Mouse (Mus musculus): ENCODE results near the gene Eif4e1b. TPM values are rescaled to one million over a fixed set of nuclear protein-coding genes. Genes with fewer than 3 reads are reported as not detected.

The Eif4e1b gene
- polyA plus RNA-seq (2017; shearing (Covaris generic)): not detected

DNA sequence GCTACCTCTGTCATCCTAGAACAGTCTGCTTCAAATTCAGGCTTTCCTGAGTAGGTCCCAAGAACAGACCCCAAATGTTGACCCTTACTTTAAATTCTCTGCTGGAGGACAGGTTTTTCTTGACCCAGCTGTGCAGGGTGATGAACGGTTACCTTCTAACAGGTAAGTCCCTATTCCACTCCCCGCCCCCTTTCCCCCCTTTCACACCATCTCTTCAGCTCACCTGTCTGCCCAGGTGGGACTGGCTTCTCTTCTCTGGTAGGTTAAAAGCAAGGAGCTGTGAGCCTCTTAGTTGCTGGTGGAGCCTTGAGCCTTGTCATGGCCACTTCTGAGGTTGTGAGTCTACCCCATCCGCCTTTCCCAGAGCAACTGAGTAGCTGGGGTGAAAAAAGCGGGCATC, at the start of gene Eif4e1b:
Eif4e1b (plus strand) TSS at position 301 of the 400 bp plus-strand sequence.
- ATAC-seq: no peak

DNA sequence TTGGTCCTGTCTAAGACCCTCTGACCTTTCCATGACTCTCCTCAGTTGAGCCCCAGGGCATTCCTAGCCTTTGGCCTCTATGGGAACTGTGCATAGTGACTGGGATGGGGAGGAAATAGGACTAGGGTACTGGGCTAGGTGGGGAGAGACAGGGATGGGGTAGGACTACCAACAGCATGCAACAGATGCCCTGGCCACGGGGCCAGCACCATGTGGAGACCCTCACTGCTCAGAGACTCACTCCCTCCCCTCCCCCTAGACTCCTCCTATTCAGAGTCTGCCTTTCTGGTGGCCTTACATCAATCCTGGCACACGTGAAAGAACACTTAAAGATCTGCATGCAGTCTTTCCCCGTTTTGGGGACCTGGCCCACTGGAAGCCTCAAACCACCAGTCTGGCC, 46.9 kb upstream of the Eif4e1b start:
- no peak for ATAC-seq

DNA sequence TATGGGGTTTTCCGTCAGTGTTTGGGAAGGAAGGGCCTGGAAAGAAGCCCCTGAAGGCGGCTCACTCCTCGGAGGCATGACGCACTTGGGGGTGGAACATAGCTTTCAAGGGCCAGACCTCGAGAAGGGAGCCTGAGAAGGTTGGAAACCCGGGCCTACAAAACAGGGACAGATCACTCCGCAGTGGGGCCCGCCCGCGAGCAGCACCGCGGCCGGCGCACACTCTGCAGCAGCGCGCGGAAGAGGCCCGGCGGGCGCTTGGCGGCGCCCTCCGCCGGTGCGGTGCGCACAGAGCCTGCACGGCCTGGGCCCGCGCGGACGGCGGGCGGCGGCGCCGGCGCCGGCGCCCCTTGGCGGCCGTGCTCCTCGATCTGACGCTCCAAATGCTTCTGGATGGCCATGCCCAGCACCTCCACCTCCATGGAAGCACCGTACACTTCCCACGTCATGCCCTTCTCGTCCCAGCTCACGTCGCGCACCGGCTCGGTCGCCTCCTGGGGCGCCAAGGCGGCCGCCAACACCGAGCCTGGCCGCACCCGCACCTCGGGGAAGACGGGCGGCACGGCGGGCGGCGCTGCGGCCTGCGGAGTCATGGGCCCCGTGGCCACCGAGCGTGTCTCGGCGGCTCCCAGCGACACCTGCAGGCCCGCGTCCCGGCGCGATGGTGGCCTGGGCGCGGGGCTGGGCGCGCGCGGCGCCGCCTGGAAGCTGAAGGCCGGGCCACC, 46.1 kb upstream of the Eif4e1b start:
- no peak for ATAC-seq

GRCm38 (mm10) chr13:54738213-54738601, 45.6 kb upstream of the Eif4e1b start:
- no peak for ATAC-seq

DNA sequence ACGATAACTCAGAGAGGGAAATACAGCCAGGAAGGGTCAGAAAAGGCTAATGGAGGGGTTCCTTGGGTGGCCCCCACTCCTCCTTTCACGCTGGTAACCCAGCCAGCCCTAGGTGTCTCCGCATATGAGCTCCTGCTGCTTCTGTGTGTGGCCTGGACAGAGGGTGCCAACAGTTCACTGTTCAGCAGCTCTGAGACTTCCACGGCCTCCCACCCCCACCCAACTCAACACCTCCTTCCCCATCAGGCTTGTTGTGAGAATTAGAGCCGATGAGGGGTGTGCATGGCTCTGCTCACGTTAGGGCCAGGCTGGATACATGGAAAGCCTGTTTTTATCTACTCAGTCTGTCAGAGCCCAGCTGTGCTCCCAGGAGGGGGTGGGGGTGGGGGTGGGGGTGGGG, 37.7 kb upstream of the Eif4e1b start:
- ATAC-seq: no peak

GRCm38 (mm10) chr13:54746896-54747295, 36.9 kb upstream of the Eif4e1b start:
- no peak for ATAC-seq

- no peak for ATAC-seq
Observed at GRCm38 (mm10) chr13:54748190-54748589, 35.6 kb upstream of the Eif4e1b start.

- ATAC-seq: no peak
Observed at GRCm38 (mm10) chr13:54748721-54749060, 35.1 kb upstream of the Eif4e1b start.

DNA sequence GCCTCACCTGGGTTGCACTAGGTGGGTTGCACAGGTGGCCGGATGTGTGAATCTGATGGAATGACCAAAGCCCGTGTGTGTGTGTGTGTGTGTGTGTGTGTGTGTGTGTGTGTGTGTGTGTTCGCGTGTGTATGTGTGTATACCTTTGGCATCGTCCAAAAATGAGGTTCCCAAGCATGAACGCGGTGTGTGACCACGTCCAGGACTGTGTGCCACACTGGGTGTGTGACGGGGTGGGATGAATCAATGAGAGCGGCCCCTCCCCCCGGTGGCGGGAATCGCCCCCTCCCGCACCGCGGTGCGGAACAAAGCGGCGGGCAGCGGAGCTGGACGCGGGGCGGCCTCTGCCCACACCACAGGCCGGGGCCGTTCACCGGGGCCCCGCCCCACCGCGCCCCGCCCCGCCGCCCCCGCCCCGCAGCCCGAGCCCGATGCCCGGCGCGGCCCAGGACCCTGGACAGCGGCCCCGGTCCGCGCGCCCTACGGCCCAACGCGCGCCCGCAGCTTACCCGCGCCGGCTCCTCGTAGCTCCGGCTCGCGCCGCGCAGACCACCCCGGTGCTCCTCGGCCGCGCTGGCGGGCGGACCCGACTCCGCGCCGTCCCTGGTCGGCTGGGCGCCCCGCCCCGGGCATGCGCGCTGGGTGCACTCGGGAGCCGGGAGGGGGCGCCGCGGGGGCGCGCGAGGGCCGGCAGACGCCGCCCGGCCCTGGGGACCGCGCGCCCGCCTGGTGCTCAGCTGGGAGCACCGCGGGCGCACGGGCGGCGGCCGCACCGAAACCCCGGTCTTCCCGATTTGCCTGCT, 34.5 kb upstream of the Eif4e1b start:
- no peak for ATAC-seq

DNA sequence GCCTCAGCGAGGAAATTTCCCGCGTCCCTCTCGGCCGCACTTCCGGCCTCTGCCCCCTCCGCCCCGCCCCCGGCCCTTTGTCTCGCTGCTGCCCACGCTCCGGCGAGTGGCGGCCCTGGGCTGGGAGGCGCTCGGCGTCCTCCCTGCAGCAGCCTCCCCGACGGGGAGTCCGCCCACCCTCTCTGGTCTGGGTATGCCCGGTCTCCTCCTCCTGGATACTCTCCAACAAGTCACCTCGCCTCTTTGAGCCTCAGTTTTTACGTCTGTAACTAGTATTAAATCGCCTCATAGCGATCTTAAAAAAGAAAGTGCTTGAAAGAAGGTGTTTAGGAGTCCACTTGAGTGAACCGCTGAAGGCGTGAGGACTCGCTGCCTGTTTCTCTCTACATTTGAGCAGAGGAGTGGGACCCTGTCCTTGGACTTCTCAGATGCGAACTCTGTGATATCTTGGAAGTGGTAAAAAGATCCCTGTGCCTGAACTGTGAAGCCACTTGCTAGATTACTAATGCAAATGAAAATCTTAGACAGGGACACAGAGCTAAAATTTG, 33.9 kb upstream of the Eif4e1b start, which contains the start of gene Gprin1:
Gprin1 (minus strand) TSS at position 11 of the 548 bp plus-strand sequence.
- no peak for ATAC-seq

GRCm38 (mm10) chr13:54750699-54751098, 33.1 kb upstream of the Eif4e1b start:
- ATAC-seq: no peak

GRCm38 (mm10) chr13:54752656-54753055, 31.1 kb upstream of the Eif4e1b start:
- no peak for ATAC-seq

DNA sequence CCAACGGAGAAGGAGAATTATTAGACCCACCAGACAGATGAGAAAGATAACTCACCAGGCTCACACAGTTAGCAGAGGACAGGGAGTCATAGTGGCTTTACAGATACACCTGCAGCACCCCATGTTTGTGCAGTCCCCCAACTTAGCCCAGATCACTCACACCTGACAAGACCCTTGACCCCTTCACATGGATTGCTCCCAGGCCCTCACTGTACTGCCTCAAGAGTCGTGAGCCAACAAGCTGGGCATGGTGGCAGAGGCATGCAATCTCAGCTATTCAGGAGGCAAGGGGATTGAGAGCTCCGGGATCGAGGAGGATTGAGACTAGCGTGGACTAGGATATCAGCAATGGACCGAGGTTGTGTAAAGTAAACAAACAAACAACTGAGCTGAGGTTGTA, 30.1 kb upstream of the Eif4e1b start:
- ATAC-seq: no peak

DNA sequence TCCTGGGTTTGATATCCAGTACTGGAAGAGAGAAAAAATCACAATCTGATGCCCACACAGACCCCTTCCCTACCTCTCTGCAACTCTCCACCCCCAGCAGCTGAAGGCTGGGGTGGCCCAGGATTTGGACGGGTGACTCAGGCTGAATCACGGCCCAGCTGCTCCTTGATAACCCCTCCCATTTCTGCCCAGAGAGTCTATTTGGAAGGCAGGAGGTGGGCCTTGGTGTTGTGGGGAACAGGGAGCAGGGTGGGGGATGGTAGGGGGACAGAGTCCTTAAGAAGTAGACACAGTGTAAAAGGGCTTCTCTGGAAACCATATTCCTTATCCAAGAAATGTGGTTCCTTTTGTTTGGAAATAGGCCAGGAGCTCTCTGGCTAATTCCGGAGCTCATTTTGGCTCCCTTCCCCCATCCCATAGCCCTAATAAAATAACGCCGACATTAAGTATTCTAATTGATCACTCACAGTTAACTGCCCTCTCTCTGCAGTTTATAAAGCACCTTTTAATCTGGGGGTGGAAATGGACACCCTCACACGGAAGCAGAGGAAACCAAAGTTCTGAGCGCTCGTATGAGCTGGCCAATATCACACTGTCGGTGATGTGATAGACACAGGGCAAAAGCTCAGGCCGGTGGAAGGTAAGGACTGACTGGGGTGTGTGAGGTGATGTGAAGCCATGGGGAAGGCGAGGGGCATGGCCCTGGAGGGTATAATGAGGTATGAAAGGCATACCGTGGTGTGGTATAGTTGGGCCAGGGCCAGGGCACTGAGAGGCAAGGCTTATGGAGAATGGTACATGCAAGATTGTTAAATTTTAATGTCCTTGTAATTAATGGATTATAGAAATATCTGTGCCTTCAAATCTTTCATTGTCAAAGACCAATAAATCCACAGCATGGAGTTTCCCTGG, 29.4 kb upstream of the Eif4e1b start:
- no peak for ATAC-seq

DNA sequence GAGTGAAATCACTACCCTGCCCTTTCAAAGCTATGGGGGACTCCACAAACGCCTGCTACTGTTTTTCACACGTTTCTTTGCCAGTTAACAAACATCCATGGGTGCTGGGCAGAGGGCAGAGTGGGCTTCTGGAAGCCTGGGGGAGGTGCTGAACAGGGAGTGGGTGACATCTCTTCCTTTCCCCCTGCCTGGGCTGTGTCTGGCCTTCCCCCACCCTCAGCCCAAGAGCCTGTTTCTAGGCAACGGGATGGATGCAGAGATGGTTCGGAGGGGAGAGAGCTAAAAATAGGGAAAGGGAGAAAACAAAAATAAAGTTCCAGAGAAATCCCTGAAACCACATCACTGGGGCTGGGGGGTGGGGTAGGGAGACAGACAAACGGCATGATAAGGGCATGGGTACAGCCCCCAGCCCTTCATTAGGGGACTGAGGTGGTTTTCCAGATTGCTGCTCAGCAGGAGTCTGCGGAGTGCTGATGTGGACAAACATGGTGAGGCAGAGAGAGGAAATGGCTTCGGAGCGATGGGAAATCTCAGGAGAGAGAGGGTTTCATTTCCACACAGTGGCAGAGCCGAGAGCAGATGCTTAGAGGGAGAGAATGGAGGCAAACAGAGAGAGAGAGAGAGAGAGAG, 28.5 kb upstream of the Eif4e1b start:
- no peak for ATAC-seq

DNA sequence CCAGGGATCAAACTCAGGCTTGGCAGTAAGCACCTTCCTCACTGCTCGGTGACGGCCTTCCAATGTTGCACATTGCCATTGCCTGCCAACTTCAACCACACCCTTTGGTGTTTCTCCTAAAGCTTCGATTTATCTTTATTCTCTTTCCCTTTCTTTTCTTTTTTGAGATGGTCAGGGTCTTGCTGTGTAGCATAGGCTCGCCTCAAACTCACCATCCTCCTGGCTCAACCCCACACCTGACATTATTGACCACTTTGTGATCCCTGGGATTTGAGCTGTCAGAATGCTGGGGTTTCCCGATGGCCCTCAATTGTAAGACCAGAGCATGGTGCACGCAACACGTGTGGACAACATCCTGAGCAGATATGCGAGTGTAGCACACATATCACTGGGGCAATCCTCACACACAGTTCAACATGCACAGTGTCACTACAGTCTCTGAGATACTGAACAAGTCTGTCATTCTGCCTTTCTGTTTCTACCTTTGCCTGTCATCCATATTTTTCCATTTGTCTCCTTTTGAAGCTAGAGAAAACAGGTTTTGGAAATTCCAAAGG, 27.6 kb upstream of the Eif4e1b start:
- no peak for ATAC-seq

DNA sequence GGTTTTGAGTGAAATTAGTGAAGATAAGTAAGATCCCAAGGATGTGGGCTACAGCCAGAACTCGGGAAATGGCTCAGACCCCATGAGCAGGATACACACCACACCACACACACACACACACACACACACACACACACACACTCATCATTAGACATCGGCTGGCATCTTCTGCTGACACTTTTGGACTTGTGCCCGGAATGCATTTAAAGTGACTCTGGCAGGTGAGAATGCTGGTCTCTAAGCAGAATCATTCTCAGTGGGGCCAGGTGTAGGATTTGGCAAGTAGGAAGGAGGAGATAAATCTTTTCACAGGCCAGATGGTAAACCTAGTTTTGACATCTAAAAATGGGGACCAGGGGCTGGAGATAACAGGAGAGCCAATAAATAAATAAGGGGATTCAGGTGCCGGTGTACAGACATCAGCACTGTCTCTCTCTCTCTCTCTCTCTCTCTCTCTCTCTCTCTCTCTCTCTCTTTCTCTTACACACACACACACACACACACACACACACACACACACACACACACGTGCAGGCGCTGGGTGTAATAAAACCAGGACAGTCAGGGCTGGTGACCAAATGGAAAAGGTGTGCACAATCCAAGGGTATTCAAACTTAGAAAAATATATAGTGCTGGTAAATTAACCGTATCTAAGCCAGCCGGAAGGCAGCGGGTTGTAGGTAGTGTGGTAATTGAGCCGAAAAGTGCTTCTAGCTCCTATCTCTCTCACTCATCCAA, 26.5 kb upstream of the Eif4e1b start:
- ATAC-seq: no peak

DNA sequence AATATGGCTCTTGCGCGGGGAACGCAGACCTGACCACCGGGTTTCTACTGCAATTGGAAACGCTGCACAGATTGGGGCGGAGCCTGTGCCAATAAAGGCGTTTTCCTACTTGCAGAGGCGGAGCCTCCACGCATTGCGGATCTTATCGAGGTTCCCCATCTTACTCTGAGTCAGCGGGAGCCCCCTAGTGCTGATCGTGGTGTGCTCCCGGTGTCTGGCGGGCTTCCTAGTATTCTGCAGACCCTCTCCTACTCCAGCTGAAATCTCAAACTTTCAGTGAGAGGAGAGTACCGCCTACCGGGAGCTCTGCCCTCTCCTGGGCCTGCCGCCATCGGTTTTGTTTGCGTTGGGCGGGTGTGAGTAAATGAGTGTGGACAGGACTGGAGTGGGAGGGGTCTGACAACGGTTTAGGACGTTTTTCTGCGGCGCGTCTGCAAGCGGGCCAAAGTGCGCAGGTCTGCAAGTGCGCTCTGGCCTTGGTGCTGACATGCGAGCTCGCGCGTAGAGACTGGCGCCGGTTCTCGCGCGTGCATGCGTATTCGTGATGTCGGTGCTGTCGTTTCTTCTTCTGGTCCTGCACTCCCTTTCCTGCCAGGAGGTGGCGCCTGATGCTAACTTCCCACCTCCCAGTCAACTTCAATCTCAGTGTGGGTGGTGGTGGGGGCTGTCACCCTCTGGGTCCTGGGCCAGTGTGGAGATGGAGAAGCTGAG, 25.6 kb upstream of the Eif4e1b start:
- ATAC-seq: peak; percentile 60

DNA sequence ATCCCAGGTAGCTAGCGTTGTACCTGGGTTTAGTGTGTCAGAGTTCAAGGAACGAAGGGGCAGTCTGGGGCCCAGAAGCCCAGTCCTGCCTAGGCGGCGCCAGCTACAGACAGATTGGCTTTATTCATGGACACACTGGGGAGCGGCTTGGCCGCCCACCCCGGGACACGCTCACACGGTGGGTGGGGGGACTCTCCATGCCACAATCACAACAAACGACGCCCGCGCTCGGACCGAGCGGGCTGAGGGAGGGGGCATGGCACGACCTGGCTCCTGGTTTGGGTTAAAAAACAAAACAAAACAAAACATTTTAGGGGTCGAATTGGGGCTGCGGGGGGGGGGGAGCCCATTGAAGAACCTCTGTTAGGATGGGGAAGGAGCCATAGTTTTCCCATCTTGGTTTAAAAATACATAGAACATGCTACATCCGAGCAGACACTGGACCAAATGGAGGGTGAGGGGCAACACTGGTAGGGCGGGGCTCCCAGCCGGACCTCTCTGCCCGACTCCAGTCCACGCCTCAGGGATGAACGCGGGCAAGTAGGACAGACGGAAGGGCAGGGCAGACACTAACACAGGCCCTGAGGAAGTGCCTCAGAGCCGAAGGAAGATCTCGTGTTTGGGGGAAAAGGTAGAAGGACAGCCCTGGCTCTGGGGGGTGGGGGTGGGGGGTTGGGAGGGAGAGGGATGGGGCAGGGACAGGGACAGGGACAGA, 24.9 kb upstream of the Eif4e1b start:
- ATAC-seq: no peak

DNA sequence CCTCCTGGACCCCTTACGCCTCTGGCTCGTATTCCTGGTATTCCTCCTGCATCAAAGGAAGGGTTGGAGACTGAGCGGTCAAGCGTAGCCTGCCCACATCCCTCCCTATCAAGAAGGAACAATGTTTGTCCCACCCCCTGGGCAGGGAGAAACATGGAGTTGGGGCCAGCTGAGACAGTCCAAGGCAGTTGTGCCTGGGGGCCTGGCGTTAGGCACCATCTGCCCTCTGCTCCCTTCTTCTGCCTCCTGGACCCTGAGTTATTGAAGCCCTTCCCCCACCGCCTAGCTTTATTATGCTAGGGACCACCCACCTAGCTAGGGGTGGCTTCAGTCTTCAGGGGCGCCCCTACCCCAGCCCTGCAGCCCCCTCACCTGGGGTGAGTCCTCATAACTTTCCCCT, 24.3 kb upstream of the Eif4e1b start:
- no peak for ATAC-seq
